Mouse (Mus musculus): ENCODE measurements around the gene Sgf29. TPM values are rescaled to one million over a fixed set of nuclear protein-coding genes. Genes with fewer than 3 reads are reported as not detected.

The Sgf29 gene
- total and polyA plus RNA-seq, 2 experiments from 2014 or later = 22.8 to 59.6 TPM

GRCm38 (mm10) chr7:126692426-126692825 is 43.3 kb downstream of the Sgf29 start:
- H3K9ac ChIP-seq = no peak overlapping the region
- no peak overlapping the region for H3K4me3 ChIP-seq (ENCODE audit: low read depth, low read length)
- no peaks in the 10 kb centered on the region for H3K27me3 ChIP-seq (ENCODE audit: insufficient read depth, low read length)
- no peak overlapping the region for H3K4me2 ChIP-seq (ENCODE audit: low read depth)
- H3K27ac ChIP-seq (ENCODE audit: low read depth, low read length) = no peak overlapping the region
- 95% methylated on average over 26 of the region's 26 CpGs for WGBS
- peaks cover 16% of the 10 kb centered on the region for H3K4me1 ChIP-seq (ENCODE audit: insufficient read depth)
- DNase-seq (no peak), ATAC-seq (no peak)
- H3K36me3 ChIP-seq (ENCODE audit: insufficient read depth) = peaks cover 17% of the 10 kb centered on the region
- TF ChIP-seq CTCF (IDR thresholded peaks at IDR 0.05; ENCODE audit: low read depth) = no peak
- H3K9me3 ChIP-seq (ENCODE audit: low read length) = no peaks in the 10 kb centered on the region

GRCm38 (mm10) chr7:126693256-126693655 is 44.1 kb downstream of the Sgf29 start:
- ATAC-seq = no peak
- DNase-seq = peak; percentile 90
- Histone ChIP-seq H3K9me3 (ENCODE audit: low read length) (no peaks in the 10 kb centered on the region), H3K4me1 (ENCODE audit: insufficient read depth) (peaks cover 16% of the 10 kb centered on the region), H3K36me3 (ENCODE audit: insufficient read depth) (peaks cover 23% of the 10 kb centered on the region), H3K4me3 (ENCODE audit: low read depth, low read length) (no peak overlapping the region), H3K4me2 (ENCODE audit: low read depth) (no peak overlapping the region), H3K9ac (no peak overlapping the region), H3K27ac (ENCODE audit: low read depth, low read length) (no peak overlapping the region), H3K27me3 (ENCODE audit: insufficient read depth, low read length) (no peaks in the 10 kb centered on the region)
- WGBS = 33% methylated on average over 3 of the region's 3 CpGs
- TF ChIP-seq CTCF (IDR thresholded peaks at IDR 0.05; ENCODE audit: low read depth) = peak; percentile 87

- ATAC-seq (no peak), DNase-seq (no peak)
- Histone ChIP-seq H3K27ac (ENCODE audit: low read depth, low read length) (no peak overlapping the region), H3K27me3 (ENCODE audit: insufficient read depth, low read length) (no peaks in the 10 kb centered on the region), H3K9me3 (ENCODE audit: low read length) (no peaks in the 10 kb centered on the region), H3K4me3 (ENCODE audit: low read depth, low read length) (no peak overlapping the region), H3K4me1 (ENCODE audit: insufficient read depth) (peaks cover 16% of the 10 kb centered on the region), H3K36me3 (ENCODE audit: insufficient read depth) (peaks cover 25% of the 10 kb centered on the region), H3K4me2 (ENCODE audit: low read depth) (peak overlapping the region; percentile 23; the same call in 1 of the 2 replicates), H3K9ac (no peak overlapping the region)
- 83% methylated on average over 7 of the region's 7 CpGs for WGBS
- TF ChIP-seq CTCF (IDR thresholded peaks at IDR 0.05; ENCODE audit: low read depth) = no peak
Measured at GRCm38 (mm10) chr7:126693781-126694180, 44.7 kb downstream of the Sgf29 start.

GRCm38 (mm10) chr7:126694441-126695051 is 45.4 kb downstream of the Sgf29 start:
- no peak for DNase-seq
- Histone ChIP-seq H3K9ac (peak overlapping the region; percentile 57), H3K4me3 (ENCODE audit: low read depth, low read length) (peak overlapping the region; percentile 66), H3K4me2 (ENCODE audit: low read depth) (peak overlapping the region; percentile 58), H3K27me3 (ENCODE audit: insufficient read depth, low read length) (no peaks in the 10 kb centered on the region), H3K9me3 (ENCODE audit: low read length) (no peaks in the 10 kb centered on the region), H3K27ac (ENCODE audit: low read depth, low read length) (peak overlapping the region; percentile 87), H3K4me1 (ENCODE audit: insufficient read depth) (peaks cover 16% of the 10 kb centered on the region), H3K36me3 (ENCODE audit: insufficient read depth) (peaks cover 33% of the 10 kb centered on the region)
- 24% methylated on average over 10 of the region's 10 CpGs for WGBS
- ATAC-seq = no peak
- no peak for TF ChIP-seq CTCF (IDR thresholded peaks at IDR 0.05; ENCODE audit: low read depth)

GRCm38 (mm10) chr7:126695210-126695611 is 46.1 kb downstream of the Sgf29 start, which contains the start of gene Bola2:
Gene Bola2 (plus strand): TSS chr7:126695401.
- TF ChIP-seq CTCF (IDR thresholded peaks at IDR 0.05; ENCODE audit: low read depth) = no peak
- H3K4me2 ChIP-seq (ENCODE audit: low read depth) = peak within 1 kb of the TSS; percentile 88
- H3K9ac ChIP-seq = peak within 1 kb of the TSS; percentile 79
- H3K36me3 ChIP-seq (ENCODE audit: insufficient read depth) = peaks cover 39% of the 10 kb centered on the region
- no peaks in the 10 kb centered on the region for H3K9me3 ChIP-seq (ENCODE audit: low read length)
- peak within 1 kb of the TSS; percentile 66 for H3K4me3 ChIP-seq (ENCODE audit: low read depth, low read length)
- peaks cover 16% of the 10 kb centered on the region for H3K4me1 ChIP-seq (ENCODE audit: insufficient read depth)
- WGBS = 0% methylated on average over 31 of the region's 31 CpGs
- no peak for DNase-seq
- no peaks in the 10 kb centered on the region for H3K27me3 ChIP-seq (ENCODE audit: insufficient read depth, low read length)
- peak within 1 kb of the TSS; percentile 87 for H3K27ac ChIP-seq (ENCODE audit: low read depth, low read length)
- ATAC-seq = peak; percentile 38

- Histone ChIP-seq H3K36me3 (ENCODE audit: insufficient read depth) (peaks cover 40% of the 10 kb centered on the region), H3K27ac (ENCODE audit: low read depth, low read length) (peak within 1 kb of the TSS; percentile 87), H3K27me3 (ENCODE audit: insufficient read depth, low read length) (no peaks in the 10 kb centered on the region), H3K9ac (peak within 1 kb of the TSS; percentile 79), H3K9me3 (ENCODE audit: low read length) (no peaks in the 10 kb centered on the region), H3K4me1 (ENCODE audit: insufficient read depth) (peaks cover 16% of the 10 kb centered on the region), H3K4me2 (ENCODE audit: low read depth) (peak within 1 kb of the TSS; percentile 88), H3K4me3 (ENCODE audit: low read depth, low read length) (peak within 1 kb of the TSS; percentile 66)
- DNase-seq (peak; percentile 98), ATAC-seq (peak; percentile 98)
- TF ChIP-seq CTCF (IDR thresholded peaks at IDR 0.05; ENCODE audit: low read depth) = peak; percentile 97
- WGBS = under 1% methylated on average over 40 of the region's 40 CpGs
Measured at GRCm38 (mm10) chr7:126695631-126696207, 46.6 kb downstream of the Sgf29 start, which contains the start of gene Slx1b. Gene Slx1b (minus strand): TSS chr7:126695784.

GRCm38 (mm10) chr7:126696303-126696702 is 47.2 kb downstream of the Sgf29 start:
- Histone ChIP-seq H3K36me3 (ENCODE audit: insufficient read depth) (peaks cover 35% of the 10 kb centered on the region), H3K27me3 (ENCODE audit: insufficient read depth, low read length) (no peaks in the 10 kb centered on the region), H3K4me3 (ENCODE audit: low read depth, low read length) (peak overlapping the region; percentile 66), H3K9me3 (ENCODE audit: low read length) (no peaks in the 10 kb centered on the region), H3K4me2 (ENCODE audit: low read depth) (peak overlapping the region; percentile 88), H3K9ac (peak overlapping the region; percentile 79), H3K27ac (ENCODE audit: low read depth, low read length) (peak overlapping the region; percentile 75), H3K4me1 (ENCODE audit: insufficient read depth) (peaks cover 16% of the 10 kb centered on the region)
- TF ChIP-seq CTCF (IDR thresholded peaks at IDR 0.05; ENCODE audit: low read depth) = no peak
- WGBS = 3% methylated on average over 17 of the region's 17 CpGs
- peak; percentile 24 for DNase-seq
- no peak for ATAC-seq
